Mouse (Mus musculus) liver, embryonic 13.5 days (tissue): ENCODE results near the gene Nap1l4. TPM values are rescaled to one million over a fixed set of nuclear protein-coding genes. Genes with fewer than 3 reads are reported as not detected.

ENCODE experiments used
- ATAC-seq: fragments of 200-750 bp; cut with Nextera tagmentation; 2 replicates; pipeline ENCODE4 v1.8.0; 2017; ENCODE audit warnings: low read depth, mild to moderate bottlenecking, moderate number of reproducible peaks, moderate library complexity
- DNase-seq: peaks from one replicate; pipeline ENCODE4 v3.0.0; 2022
- H3K27ac ChIP-seq: fragments of 300-500 bp; sonication (generic); 2 replicates; pipeline ENCODE4 v1.5.1; 2015; ENCODE audit warnings: moderate library complexity, mild to moderate bottlenecking, inconsistent platforms
- H3K27me3 ChIP-seq: fragments of 300-500 bp; sonication (generic); 2 replicates; pipeline ENCODE4 v1.6.1; 2015; ENCODE audit warnings: mild to moderate bottlenecking, inconsistent platforms
- H3K36me3 ChIP-seq: fragments of 300-500 bp; sonication (generic); 2 replicates; pipeline ENCODE4 v1.6.1; 2015; ENCODE audit warnings: mild to moderate bottlenecking, inconsistent platforms
- H3K4me1 ChIP-seq: fragments of 300-500 bp; sonication (generic); replicated peaks from 2 replicates; pipeline ENCODE4 v1.6.1; 2015; ENCODE audit warnings: inconsistent platforms
- H3K4me2 ChIP-seq: fragments of 300-500 bp; sonication (generic); 2 replicates; pipeline ENCODE4 v1.6.1; 2015; ENCODE audit warnings: inconsistent platforms, mild to moderate bottlenecking, moderate library complexity
- H3K4me3 ChIP-seq: fragments of 300-500 bp; sonication (generic); replicated peaks from 2 replicates; pipeline ENCODE4 v1.5.1; 2015; ENCODE audit warnings: mild to moderate bottlenecking, inconsistent platforms
- H3K9ac ChIP-seq: fragments of 300-500 bp; sonication (generic); 2 replicates; pipeline ENCODE4 v1.6.1; 2015; ENCODE audit warnings: mild to moderate bottlenecking, inconsistent platforms
- H3K9me3 ChIP-seq: fragments of 300-500 bp; sonication (generic); replicated peaks from 2 replicates; pipeline ENCODE4 v1.6.1; 2016; ENCODE audit warnings: inconsistent platforms
- WGBS: fragments of 180-500 bp; shearing (Covaris S2); methylation state at CpG from one replicate; pipeline ENCODE4 v1.1.7; 2015; ENCODE audit not compliant: insufficient replicate concordance; 5-methylcytosine and 5-hydroxymethylcytosine counted together
- polyA plus RNA-seq: library from polyadenylated mRNA; unstranded; fragments of >200 nt; fragmentation: Nextera tagmentation; extraction: Ambion mirVana; gene quantifications from 2 replicates; pipeline ENCODE4 v1.2.1, GENCODE M21; 2015

Gene Nap1l4
- polyA plus RNA-seq, 1 experiment from 2014 or later: 96.7 TPM

GRCm38 (mm10) chr7:143501643-143502417, 47.1 kb downstream of the Nap1l4 start:
- Histone ChIP-seq H3K36me3 (no peaks in the 10 kb centered on the region), H3K4me1 (peaks cover 14% of the 10 kb centered on the region), H3K4me2 (peak overlapping the region; percentile 61), H3K9ac (no peak overlapping the region), H3K27ac (no peak overlapping the region), H3K27me3 (peaks cover 80% of the 10 kb centered on the region), H3K4me3 (peak overlapping the region; percentile 52), H3K9me3 (no peaks in the 10 kb centered on the region)
- ATAC-seq (no peak), DNase-seq (no peak)
- 3% methylated on average over 55 of the region's 55 CpGs for WGBS

GRCm38 (mm10) chr7:143500912-143501311, 48.0 kb downstream of the Nap1l4 start:
- H3K9ac ChIP-seq: no peak overlapping the region
- WGBS: 34% methylated on average over 2 of the region's 2 CpGs
- H3K4me2 ChIP-seq: no peak overlapping the region
- no peaks in the 10 kb centered on the region for H3K9me3 ChIP-seq
- H3K4me1 ChIP-seq: peaks cover 18% of the 10 kb centered on the region
- H3K36me3 ChIP-seq: no peaks in the 10 kb centered on the region
- DNase-seq (no peak), ATAC-seq (peak; percentile 19; the same call in 1 of the 2 replicates)
- no peak overlapping the region for H3K27ac ChIP-seq
- no peak overlapping the region for H3K4me3 ChIP-seq
- H3K27me3 ChIP-seq: peaks cover 77% of the 10 kb centered on the region

GRCm38 (mm10) chr7:143498584-143498983, 50.3 kb downstream of the Nap1l4 start:
- no peaks in the 10 kb centered on the region for H3K9me3 ChIP-seq
- no peak overlapping the region for H3K4me2 ChIP-seq
- ATAC-seq (no peak), DNase-seq (no peak)
- peaks cover 59% of the 10 kb centered on the region for H3K27me3 ChIP-seq
- WGBS: 68% methylated on average over 4 of the region's 4 CpGs
- no peak overlapping the region for H3K9ac ChIP-seq
- no peaks in the 10 kb centered on the region for H3K36me3 ChIP-seq
- H3K27ac ChIP-seq: no peak overlapping the region
- H3K4me3 ChIP-seq: no peak overlapping the region
- H3K4me1 ChIP-seq: peaks cover 31% of the 10 kb centered on the region

- DNase-seq: no peak
- ATAC-seq: 0 out of 2 replicates have a peak, but pooled peaks have one; percentile 34
- Histone ChIP-seq H3K4me3 (no peak overlapping the region), H3K4me1 (peaks cover 17% of the 10 kb centered on the region), H3K9ac (no peak overlapping the region), H3K9me3 (no peaks in the 10 kb centered on the region), H3K27me3 (peaks cover 27% of the 10 kb centered on the region), H3K36me3 (no peaks in the 10 kb centered on the region), H3K4me2 (no peak overlapping the region), H3K27ac (no peak overlapping the region)
- 18% methylated on average over 8 of the region's 8 CpGs for WGBS
Measured at GRCm38 (mm10) chr7:143495104-143495961, 53.6 kb downstream of the Nap1l4 start.

GRCm38 (mm10) chr7:143493616-143494126, 55.2 kb downstream of the Nap1l4 start:
- peaks cover 17% of the 10 kb centered on the region for H3K4me1 ChIP-seq
- H3K27ac ChIP-seq: no peak overlapping the region
- DNase-seq (no peak), ATAC-seq (no peak)
- H3K4me3 ChIP-seq: no peak overlapping the region
- no peak overlapping the region for H3K4me2 ChIP-seq
- peaks cover 21% of the 10 kb centered on the region for H3K27me3 ChIP-seq
- H3K9ac ChIP-seq: no peak overlapping the region
- no peaks in the 10 kb centered on the region for H3K9me3 ChIP-seq
- 63% methylated on average over 6 of the region's 6 CpGs for WGBS
- H3K36me3 ChIP-seq: no peaks in the 10 kb centered on the region

- no peak overlapping the region for H3K4me2 ChIP-seq
- no peak overlapping the region for H3K4me3 ChIP-seq
- ATAC-seq (peak; percentile 68), DNase-seq (no peak)
- WGBS: 55% methylated on average over 6 of the region's 6 CpGs
- H3K4me1 ChIP-seq: peaks cover 2% of the 10 kb centered on the region; the same call in 1 of the 2 replicates
- no peaks in the 10 kb centered on the region for H3K36me3 ChIP-seq
- H3K27me3 ChIP-seq: peaks cover 15% of the 10 kb centered on the region; the same call in 1 of the 2 replicates
- H3K9me3 ChIP-seq: no peaks in the 10 kb centered on the region
- H3K27ac ChIP-seq: no peak overlapping the region
- no peak overlapping the region for H3K9ac ChIP-seq
Measured at GRCm38 (mm10) chr7:143489735-143490134, 59.2 kb downstream of the Nap1l4 start.

- H3K9me3 ChIP-seq: no peaks in the 10 kb centered on the region
- no peaks in the 10 kb centered on the region for H3K36me3 ChIP-seq
- peaks cover 29% of the 10 kb centered on the region for H3K27me3 ChIP-seq
- peaks cover 5% of the 10 kb centered on the region for H3K4me1 ChIP-seq
- H3K27ac ChIP-seq: no peak overlapping the region
- ATAC-seq (peak; percentile 49), DNase-seq (no peak)
- H3K4me2 ChIP-seq: no peak overlapping the region
- no peak overlapping the region for H3K9ac ChIP-seq
- 18% methylated on average over 6 of the region's 6 CpGs for WGBS
- no peak overlapping the region for H3K4me3 ChIP-seq
Measured at GRCm38 (mm10) chr7:143482541-143482940, 66.4 kb downstream of the Nap1l4 start.

GRCm38 (mm10) chr7:143481806-143482387, 67.0 kb downstream of the Nap1l4 start:
- DNase-seq: no peak
- H3K27ac ChIP-seq: no peak overlapping the region
- no peak overlapping the region for H3K4me2 ChIP-seq
- no peaks in the 10 kb centered on the region for H3K36me3 ChIP-seq
- peaks cover 5% of the 10 kb centered on the region for H3K4me1 ChIP-seq
- H3K9ac ChIP-seq: no peak overlapping the region
- H3K4me3 ChIP-seq: no peak overlapping the region
- 44% methylated on average over 5 of the region's 5 CpGs for WGBS
- H3K9me3 ChIP-seq: no peaks in the 10 kb centered on the region
- H3K27me3 ChIP-seq: peaks cover 29% of the 10 kb centered on the region
- ATAC-seq: no peak

- Histone ChIP-seq H3K36me3 (no peaks in the 10 kb centered on the region), H3K9me3 (no peaks in the 10 kb centered on the region), H3K4me3 (no peak overlapping the region), H3K4me1 (peaks cover 9% of the 10 kb centered on the region), H3K27ac (no peak overlapping the region), H3K4me2 (no peak overlapping the region), H3K27me3 (peaks cover 28% of the 10 kb centered on the region), H3K9ac (no peak overlapping the region)
- ATAC-seq (no peak), DNase-seq (peak; percentile 34)
- WGBS: 23% methylated on average over 13 of the region's 13 CpGs
Measured at GRCm38 (mm10) chr7:143480498-143480897, 68.4 kb downstream of the Nap1l4 start.

- Histone ChIP-seq H3K4me1 (peaks cover 5% of the 10 kb centered on the region), H3K4me2 (no peak overlapping the region), H3K4me3 (no peak overlapping the region), H3K27me3 (peaks cover 14% of the 10 kb centered on the region), H3K9ac (no peak overlapping the region), H3K9me3 (no peaks in the 10 kb centered on the region), H3K27ac (no peak overlapping the region), H3K36me3 (no peaks in the 10 kb centered on the region)
- WGBS: 69% methylated on average over 5 of the region's 5 CpGs
- ATAC-seq (no peak), DNase-seq (no peak)
Measured at GRCm38 (mm10) chr7:143477800-143478199, 71.1 kb downstream of the Nap1l4 start.
